ENCODE assay signal across 17 mouse cellular contexts in genomic region chr2:131689996-131690395, GRCm38 (mm10).
"Had no signal": no experiment of that assay in that cellular context is flagged by ENCODE, and none has a peak within 500 bp of the region (broad histone marks: within the 10 kb centered on the region; RNA-seq: fewer than 3 reads in every experiment).

No protein-coding gene starts in this region.

- H3K4me1 ChIP-seq: megakaryocyte, embryonic 14.5 days; midbrain, embryonic 13.5 days; midbrain, embryonic 15.5 days; neural tube, embryonic 12.5 days; stomach, embryonic 15.5 days had no signal

- H3K9me3 ChIP-seq: lung, embryonic 15.5 days; midbrain, embryonic 13.5 days; midbrain, embryonic 15.5 days; neural tube, embryonic 12.5 days; stomach, embryonic 15.5 days had no signal

- H3K27ac ChIP-seq: lung, embryonic 15.5 days; macrophage; midbrain, embryonic 13.5 days; midbrain, embryonic 15.5 days; neural tube, embryonic 12.5 days; stomach, embryonic 15.5 days; stomach, postnatal 0 days had no signal

- H3K36me3 ChIP-seq: lung, embryonic 15.5 days; midbrain, embryonic 13.5 days; midbrain, embryonic 15.5 days; neural tube, embryonic 12.5 days; stomach, embryonic 15.5 days had no signal

- H3K9ac ChIP-seq: lung, embryonic 15.5 days; midbrain, embryonic 13.5 days; midbrain, embryonic 15.5 days; neural tube, embryonic 12.5 days; stomach, embryonic 15.5 days had no signal

- ATAC-seq: lung, postnatal 0 days; midbrain, embryonic 13.5 days; midbrain, embryonic 15.5 days had no signal

- H3K4me3 ChIP-seq: lung, embryonic 15.5 days; megakaryocyte, embryonic 14.5 days; midbrain, embryonic 13.5 days; midbrain, embryonic 15.5 days; neural tube, embryonic 12.5 days; stomach, embryonic 15.5 days had no signal

- H3K4me2 ChIP-seq: lung, embryonic 15.5 days; midbrain, embryonic 11.5 days; midbrain, embryonic 13.5 days; midbrain, embryonic 15.5 days; neural tube, embryonic 12.5 days; stomach, embryonic 15.5 days had no signal

- DNase-seq: lung, adult 2 months; lung, postnatal 14 days; lung, postnatal 36 days; right cerebral cortex, postnatal 14 days; thymus, adult 2 months; thymus, postnatal 25 days; thymus, postnatal 4 days had no signal

- H3K27me3 ChIP-seq: lung, embryonic 15.5 days; midbrain, embryonic 13.5 days; midbrain, embryonic 15.5 days; neural tube, embryonic 12.5 days; stomach, embryonic 15.5 days had no signal
